Comparison of ENCODE assay signal across 8 mouse cellular contexts in the genomic region with DNA sequence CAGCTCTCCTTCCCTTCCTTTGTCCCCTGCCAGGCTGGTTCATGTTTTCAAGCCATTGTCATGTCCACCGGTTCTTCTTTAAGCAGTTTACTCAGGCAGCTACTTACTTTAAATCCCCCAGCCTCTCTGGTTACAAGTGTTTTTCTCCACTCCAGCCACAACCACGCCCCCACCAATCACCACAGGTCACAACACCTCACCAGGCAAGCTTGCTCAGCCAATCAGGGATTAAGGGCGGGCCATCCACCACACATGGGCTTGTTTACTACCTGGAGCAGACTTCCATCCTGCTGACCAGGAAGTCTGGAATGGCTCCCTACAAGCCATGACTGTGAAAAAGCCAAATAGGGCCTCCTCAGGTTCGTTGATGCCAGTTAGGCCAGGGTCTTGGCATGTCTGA. TPM values are rescaled to one million over a fixed set of nuclear protein-coding genes. Genes with fewer than 3 reads are reported as not detected.
DNase-seq lines count a peak whose midpoint lies in the region; ATAC-seq and TF ChIP-seq lines count a peak whose summit lies in the region.
"Not testable (repeated sequence)": the region's sequence is repeated elsewhere in the genome, so short reads cannot be mapped to it uniquely, and the experiment has no call there.
"Had no signal": no experiment of that assay in that cellular context is flagged by ENCODE, and none has a peak within 500 bp of the region (broad histone marks: within the 10 kb centered on the region; RNA-seq: fewer than 3 reads in every experiment).

No protein-coding gene starts in this region.

- not testable (repeated sequence) for H3K9me3 ChIP-seq in ES-E14 (ENCODE audit: control insufficient read depth, insufficient read depth, low read depth, low read length); embryonic facial prominence, embryonic 10.5 days; forebrain, embryonic 13.5 days (replicated peaks); intestine, postnatal 0 days (ENCODE audit: control insufficient read depth); liver, postnatal 0 days (ENCODE audit: low read length)

- WGBS in embryonic facial prominence, embryonic 10.5 days = 31% methylated on average over 4 of the region's 4 CpGs
- 43% methylated on average over 4 of the region's 4 CpGs for WGBS in forebrain, embryonic 13.5 days
- 45% methylated on average over 4 of the region's 4 CpGs for WGBS in intestine, postnatal 0 days
- 59% methylated on average over 4 of the region's 4 CpGs for WGBS in liver, postnatal 0 days (ENCODE audit: insufficient replicate concordance)

- not testable (repeated sequence) for TF ChIP-seq CTCF in intestine, postnatal 0 days (IDR thresholded peaks at IDR 0.05; ENCODE audit: low read depth); liver, postnatal 0 days (IDR thresholded peaks at IDR 0.05; ENCODE audit: low read depth)

- H3K4me3 ChIP-seq in ES-E14 (ENCODE audit: insufficient read depth in 1 of 2, low read depth in 1 of 2, low read length in 2 of 2, poor library complexity in 1 of 2, severe bottlenecking in 1 of 2); embryonic facial prominence, embryonic 10.5 days; forebrain, embryonic 13.5 days; intestine, postnatal 0 days (ENCODE audit: low read depth, low read length); liver, postnatal 0 days (ENCODE audit: low read depth, low read length): not testable (repeated sequence)

- H3K36me3 ChIP-seq in ES-E14 (ENCODE audit: control insufficient read depth, insufficient read depth, low read length, poor library complexity, severe bottlenecking); embryonic facial prominence, embryonic 10.5 days (replicated peaks); intestine, postnatal 0 days (ENCODE audit: control insufficient read depth, insufficient read depth); liver, postnatal 0 days (replicated peaks; ENCODE audit: insufficient read depth, low read length): not testable (repeated sequence)
- peaks cover 16% of the 10 kb centered on the region; the same call in 1 of the 2 replicates for H3K36me3 ChIP-seq in forebrain, embryonic 13.5 days (ENCODE audit: poor library complexity, severe bottlenecking)

- not testable (repeated sequence) for DNase-seq in ES-E14 (ENCODE audit: low read depth, low spot score); liver, postnatal 0 days
- peak; percentile 32 for DNase-seq in embryonic facial prominence, embryonic 10.5 days (ENCODE audit: low spot score)
- DNase-seq in lung, postnatal 25 days (ENCODE audit: low spot score) = peak; percentile 30
- DNase-seq in yolk sac, embryonic 10.5 days (ENCODE audit: low spot score) = peak; percentile 16

- peak overlapping the region; percentile 35; the same call in 1 of the 2 replicates for H3K27ac ChIP-seq in ES-E14 (ENCODE audit: insufficient read depth, low read depth, low read length, poor library complexity, severe bottlenecking)
- H3K27ac ChIP-seq in embryonic facial prominence, embryonic 10.5 days (replicated peaks); forebrain, embryonic 13.5 days; liver, postnatal 0 days (ENCODE audit: low read depth): not testable (repeated sequence)
- peak overlapping the region; percentile 41 for H3K27ac ChIP-seq in intestine, postnatal 0 days (ENCODE audit: low read depth, low read length)

- not testable (repeated sequence) for ATAC-seq in forebrain, embryonic 13.5 days
- 0 out of 2 replicates have a peak, but pooled peaks have one; percentile 20 for ATAC-seq in intestine, postnatal 0 days
- peak; percentile 48 for ATAC-seq in liver, postnatal 0 days

- in situ Hi-C loops in ES-E14 (cut with MboI; ENCODE audit: low sequenced_read_pairs in 2 of 2, unreplicated experiment in 2 of 2) = not testable (repeated sequence)

- H3K4me2 ChIP-seq in forebrain, embryonic 13.5 days; intestine, postnatal 0 days (replicated peaks; ENCODE audit: low read depth); liver, postnatal 0 days (ENCODE audit: low read depth, low read length): not testable (repeated sequence)

- not testable (repeated sequence) for H3K27me3 ChIP-seq in embryonic facial prominence, embryonic 10.5 days (replicated peaks; ENCODE audit: low read depth, poor library complexity, severe bottlenecking); forebrain, embryonic 13.5 days; intestine, postnatal 0 days (replicated peaks; ENCODE audit: control insufficient read depth, insufficient read depth, low read length); liver, postnatal 0 days (ENCODE audit: insufficient read depth, low read length)

- not testable (repeated sequence) for TF ChIP-seq EP300 in liver, postnatal 0 days (IDR thresholded peaks at IDR 0.05; ENCODE audit: low read depth)

- H3K9ac ChIP-seq in ES-E14 (ENCODE audit: insufficient read depth, low read depth, low read length, poor library complexity, severe bottlenecking); intestine, postnatal 0 days (ENCODE audit: low read depth, low read length); liver, postnatal 0 days (replicated peaks): not testable (repeated sequence)
- 0 out of 2 replicates have a peak overlapping the region, but pooled peaks have one; percentile 6 for H3K9ac ChIP-seq in forebrain, embryonic 13.5 days

- H3K4me1 ChIP-seq in ES-E14 (ENCODE audit: control insufficient read depth in 2 of 2, insufficient read depth in 2 of 2, low read length in 2 of 2, poor library complexity in 1 of 2) = peaks cover 2 to 19% of the 10 kb centered on the region in 2 experiments; a peak in 1 of 4 replicates
- peaks cover 47% of the 10 kb centered on the region for H3K4me1 ChIP-seq in embryonic facial prominence, embryonic 10.5 days
- H3K4me1 ChIP-seq in forebrain, embryonic 13.5 days; intestine, postnatal 0 days (replicated peaks; ENCODE audit: control insufficient read depth, insufficient read depth, low read length); liver, postnatal 0 days (ENCODE audit: insufficient read depth): not testable (repeated sequence)

RNA-seq across cellular contexts. Expression of gene Gpr153, which starts 43.7 kb away (rescaled TPM):
- total RNA-seq in ES-E14 (2012; rRNA removed) = 5.1 and 7.2 TPM in 2 replicates
- polyA plus RNA-seq in embryonic facial prominence, embryonic 10.5 days (2016; fragmentation: Nextera tagmentation; extraction: Ambion mirVana) = 2.7 and 4.0 TPM in 2 replicates
- 2.2 and 3.2 TPM in 2 replicates for polyA plus RNA-seq in forebrain, embryonic 13.5 days (2015; fragmentation: Nextera tagmentation; extraction: Ambion mirVana)
- 2.9 and 3.1 TPM in 2 replicates for polyA plus RNA-seq in intestine, postnatal 0 days (2015; fragmentation: Nextera tagmentation; extraction: Ambion mirVana)
- polyA plus RNA-seq in liver, postnatal 0 days (2015; fragmentation: Nextera tagmentation; extraction: Ambion mirVana) = 0.47 and 0.58 TPM in 2 replicates
- total RNA-seq: MEL had no signal

RNA-seq across cellular contexts. Expression of gene Acot7, which starts 52.4 kb away (rescaled TPM):
- 38.8 and 51.9 TPM in 2 replicates for total RNA-seq in ES-E14 (2012; rRNA removed)
- polyA plus RNA-seq in embryonic facial prominence, embryonic 10.5 days (2016; fragmentation: Nextera tagmentation; extraction: Ambion mirVana) = 51.8 and 55.5 TPM in 2 replicates
- polyA plus RNA-seq in forebrain, embryonic 13.5 days (2015; fragmentation: Nextera tagmentation; extraction: Ambion mirVana) = 126 and 135 TPM in 2 replicates
- 24.1 and 28.7 TPM in 2 replicates for polyA plus RNA-seq in intestine, postnatal 0 days (2015; fragmentation: Nextera tagmentation; extraction: Ambion mirVana)
- polyA plus RNA-seq in liver, postnatal 0 days (2015; fragmentation: Nextera tagmentation; extraction: Ambion mirVana) = 10.7 and 12.0 TPM in 2 replicates
